Mouse (Mus musculus) stomach, postnatal 0 days (tissue): ENCODE data around the gene Yars2.

Source experiments
- CTCF ChIP-seq: IDR thresholded peaks from 2 replicates; pipeline ENCODE4 v1.5.1; 2016; ENCODE audit warnings: antibody characterized with exemption, low read depth, mild to moderate bottlenecking, moderate library complexity
- EP300 ChIP-seq: optimal IDR thresholded peaks from 2 replicates; pipeline ENCODE3; 2016; ENCODE audit warnings: antibody characterized with exemption

DNA sequence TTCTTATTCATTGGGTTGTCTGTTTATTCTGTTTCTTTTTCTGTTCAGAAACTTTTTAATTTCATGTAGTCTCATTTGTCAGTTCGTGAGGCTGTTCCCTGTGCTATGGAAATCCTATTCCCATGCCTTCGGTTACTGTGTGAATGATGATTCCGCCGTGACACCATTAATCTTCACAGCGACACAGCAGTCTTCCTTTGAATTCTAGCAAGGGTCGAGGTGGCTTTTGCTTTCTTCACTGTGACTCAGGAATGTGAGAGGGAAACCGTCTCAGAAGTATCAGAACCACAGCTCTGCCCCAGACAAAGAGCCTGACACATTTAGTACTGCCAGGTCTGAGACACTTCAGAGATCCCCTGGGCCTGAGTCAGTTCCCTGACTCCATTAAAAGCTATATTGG, 46.9 kb upstream of the Yars2 start:
- TF ChIP-seq CTCF (no peak), EP300 (no peak)
